Mouse (Mus musculus): Measurements from ENCODE around the gene Btn2a2.

DNA sequence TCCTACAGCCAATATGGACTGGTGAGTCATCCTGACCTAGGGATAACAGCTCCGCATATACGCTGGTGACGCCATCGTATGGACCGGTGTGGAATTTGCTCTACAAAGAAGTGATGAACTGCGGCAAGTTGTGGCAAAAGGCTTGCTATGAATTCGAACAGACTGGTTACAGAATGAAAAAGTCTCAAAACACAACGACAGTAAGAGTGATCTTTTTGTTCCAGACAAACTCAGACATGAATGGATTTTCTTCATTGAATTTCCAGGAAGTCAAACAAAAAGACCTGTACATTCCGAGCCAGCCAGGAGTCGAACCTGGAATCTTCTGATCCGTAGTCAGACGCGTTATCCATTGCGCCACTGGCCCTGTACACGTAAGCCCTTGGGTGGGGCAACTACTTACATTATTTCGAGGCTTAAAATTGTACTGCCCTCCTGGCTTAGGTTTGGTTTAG is 42.1 kb downstream of the Btn2a2 start:
- TF ChIP-seq GATA1 (IDR thresholded peaks at IDR 0.05; ENCODE audit: borderline replicate concordance, low read length) (no peak), FLI1 (IDR thresholded peaks at IDR 0.05; ENCODE audit: low read length) (no peak)

Measured in megakaryocyte, embryonic 14.5 days (primary cell).